Mouse (Mus musculus) thymus, adult 2 months (tissue): ENCODE results near the gene Gbp3.

Experiments
- CTCF ChIP-seq: fragments of 200-500 bp; IDR thresholded peaks from 2 replicates; pipeline ENCODE4 v1.5.1; 2012; ENCODE audit warnings: mild to moderate bottlenecking, control low read depth, low read length, moderate library complexity, borderline replicate concordance; ENCODE audit not compliant: control insufficient read depth, poor library complexity, insufficient read depth; ENCODE audit errors: extremely low read depth
- POLR2A ChIP-seq: fragments of 200-500 bp; IDR thresholded peaks from 2 replicates; pipeline ENCODE4 v1.6.1; 2012; ENCODE audit warnings: mild to moderate bottlenecking, low read length, control low read depth, moderate library complexity; ENCODE audit not compliant: control insufficient read depth, poor library complexity, insufficient read depth; ENCODE audit errors: extremely low read depth

DNA sequence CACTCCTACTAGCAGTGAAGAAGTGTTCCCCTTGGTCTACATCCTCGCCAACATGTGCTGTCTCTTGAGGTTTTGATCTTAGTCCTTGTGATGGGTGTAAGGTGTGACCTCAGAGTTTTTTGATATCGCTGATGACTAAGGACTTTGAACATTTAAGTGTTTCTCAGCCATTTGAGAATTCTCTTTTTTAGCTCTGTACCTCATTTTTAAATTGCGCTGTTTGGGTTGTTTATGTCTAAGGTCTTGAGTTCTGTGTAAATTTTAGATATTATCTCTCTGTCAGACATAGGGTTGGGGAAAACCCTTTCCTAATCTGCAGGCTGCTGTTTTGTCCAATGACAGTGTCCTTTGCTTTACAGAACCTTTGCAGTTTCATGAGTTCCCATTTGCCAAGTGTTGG lies 26.6 kb upstream of the Gbp3 start:
- TF ChIP-seq CTCF (no peak), POLR2A (no peak)
